In genomic region chr1:182092413-182092800, GRCm38 (mm10) we compare ENCODE assay signal across 15 mouse cellular contexts. TPM values are rescaled to one million over a fixed set of nuclear protein-coding genes. Genes with fewer than 3 reads are reported as not detected.
DNase-seq lines count a peak whose midpoint lies in the region; ATAC-seq lines count a peak whose summit lies in the region.
"Had no signal": no experiment of that assay in that cellular context is flagged by ENCODE, and none has a peak within 500 bp of the region (broad histone marks: within the 10 kb centered on the region; RNA-seq: fewer than 3 reads in every experiment).

No protein-coding gene starts in this region.

- H3K27ac ChIP-seq in heart, embryonic 10.5 days = 0 out of 2 replicates have a peak overlapping the region, but pooled peaks have one; percentile 52
- H3K27ac ChIP-seq in kidney, embryonic 14.5 days (ENCODE audit: low read depth, low read length) = peak overlapping the region; percentile 68
- peak overlapping the region; percentile 46 for H3K27ac ChIP-seq in embryonic facial prominence, embryonic 14.5 days (replicated peaks; ENCODE audit: low read depth, low read length)
- H3K27ac ChIP-seq in limb, embryonic 15.5 days = 0 out of 2 replicates have a peak overlapping the region, but pooled peaks have one; percentile 13
- H3K27ac ChIP-seq: forebrain, embryonic 13.5 days; hindbrain, embryonic 15.5 days; layer of hippocampus, adult 2 months had no signal

- intact Hi-C loops in heart, postnatal 14 days (cut with DNase I) = no loop called here

- H3K36me3 ChIP-seq in heart, embryonic 10.5 days = no peaks in the 10 kb centered on the region
- no peaks in the 10 kb centered on the region for H3K36me3 ChIP-seq in kidney, embryonic 14.5 days (ENCODE audit: control insufficient read depth, insufficient read depth, low read length)
- no peaks in the 10 kb centered on the region for H3K36me3 ChIP-seq in embryonic facial prominence, embryonic 14.5 days (ENCODE audit: control insufficient read depth, insufficient read depth, low read length)
- H3K36me3 ChIP-seq in limb, embryonic 15.5 days = no peaks in the 10 kb centered on the region
- H3K36me3 ChIP-seq: hindbrain, embryonic 15.5 days; limb, embryonic 12.5 days had no signal

- no peak for DNase-seq in heart, embryonic 10.5 days (ENCODE audit: low spot score)
- no peak for DNase-seq in heart, postnatal 14 days
- no peak for DNase-seq in kidney, postnatal 14 days
- DNase-seq in embryonic facial prominence, embryonic 14.5 days (ENCODE audit: low spot score) = no peak
- DNase-seq in ovary, adult 18-20 months (ENCODE audit: low spot score) = no peak
- DNase-seq: cerebellum, postnatal 36 days; thymus, postnatal 4 days had no signal

- H3K4me2 ChIP-seq in kidney, embryonic 14.5 days (replicated peaks; ENCODE audit: low read depth, low read length) = no peak overlapping the region
- no peak overlapping the region for H3K4me2 ChIP-seq in embryonic facial prominence, embryonic 14.5 days (ENCODE audit: low read depth, low read length)
- H3K4me2 ChIP-seq in limb, embryonic 15.5 days = no peak overlapping the region
- H3K4me2 ChIP-seq: forebrain, embryonic 13.5 days; hindbrain, embryonic 15.5 days; limb, embryonic 12.5 days had no signal

- H3K27me3 ChIP-seq in heart, embryonic 10.5 days (ENCODE audit: insufficient read depth, poor library complexity, severe bottlenecking) = no peaks in the 10 kb centered on the region
- H3K27me3 ChIP-seq in kidney, embryonic 14.5 days (ENCODE audit: control insufficient read depth, insufficient read depth, low read length) = no peaks in the 10 kb centered on the region
- H3K27me3 ChIP-seq in embryonic facial prominence, embryonic 14.5 days (replicated peaks; ENCODE audit: control insufficient read depth, insufficient read depth, low read length) = no peaks in the 10 kb centered on the region
- H3K27me3 ChIP-seq in limb, embryonic 15.5 days = no peaks in the 10 kb centered on the region
- H3K27me3 ChIP-seq: forebrain, embryonic 13.5 days; hindbrain, embryonic 15.5 days; limb, embryonic 12.5 days; Patski had no signal

- peaks cover 75% of the 10 kb centered on the region for H3K4me1 ChIP-seq in heart, embryonic 10.5 days
- peaks cover 47% of the 10 kb centered on the region for H3K4me1 ChIP-seq in kidney, embryonic 14.5 days (ENCODE audit: control insufficient read depth, insufficient read depth, low read length)
- H3K4me1 ChIP-seq in embryonic facial prominence, embryonic 14.5 days (ENCODE audit: control insufficient read depth, insufficient read depth, low read length) = peaks cover 47% of the 10 kb centered on the region
- peaks cover 60% of the 10 kb centered on the region for H3K4me1 ChIP-seq in limb, embryonic 15.5 days

- 70% methylated on average over 5 of the region's 5 CpGs for WGBS in heart, embryonic 10.5 days
- 77% methylated on average over 5 of the region's 5 CpGs for WGBS in kidney, embryonic 14.5 days
- WGBS in embryonic facial prominence, embryonic 14.5 days = 64% methylated on average over 5 of the region's 5 CpGs
- 72% methylated on average over 5 of the region's 5 CpGs for WGBS in limb, embryonic 15.5 days

- H3K4me3 ChIP-seq in heart, embryonic 10.5 days = no peak overlapping the region
- H3K4me3 ChIP-seq in kidney, embryonic 14.5 days (ENCODE audit: low read length) = no peak overlapping the region
- H3K4me3 ChIP-seq in embryonic facial prominence, embryonic 14.5 days (ENCODE audit: low read depth, low read length) = no peak overlapping the region
- no peak overlapping the region for H3K4me3 ChIP-seq in limb, embryonic 15.5 days
- H3K4me3 ChIP-seq: forebrain, embryonic 13.5 days; hindbrain, embryonic 15.5 days; layer of hippocampus, adult 2 months; limb, embryonic 12.5 days had no signal

- ATAC-seq in kidney, embryonic 14.5 days (ENCODE audit: low FRiP score, low TSS enrichment) = no peak
- no peak for ATAC-seq in embryonic facial prominence, embryonic 14.5 days (ENCODE audit: low read depth)
- ATAC-seq in limb, embryonic 15.5 days (ENCODE audit: insufficient number of reproducible peaks, low FRiP score, low TSS enrichment, low read depth) = no peak
- ATAC-seq in CD4-positive, CD25-positive, alpha-beta regulatory T cell, adult 4 months = no peak
- ATAC-seq: forebrain, embryonic 13.5 days; Patski had no signal

- H3K9ac ChIP-seq in kidney, embryonic 14.5 days (ENCODE audit: low read depth, low read length) = no peak overlapping the region
- no peak overlapping the region for H3K9ac ChIP-seq in embryonic facial prominence, embryonic 14.5 days (ENCODE audit: low read depth, low read length)
- H3K9ac ChIP-seq in limb, embryonic 15.5 days = no peak overlapping the region
- H3K9ac ChIP-seq: forebrain, embryonic 13.5 days; hindbrain, embryonic 15.5 days; limb, embryonic 12.5 days had no signal

- H3K9me3 ChIP-seq in heart, embryonic 10.5 days = no peaks in the 10 kb centered on the region
- no peaks in the 10 kb centered on the region for H3K9me3 ChIP-seq in kidney, embryonic 14.5 days (ENCODE audit: control insufficient read depth, low read length)
- no peaks in the 10 kb centered on the region for H3K9me3 ChIP-seq in embryonic facial prominence, embryonic 14.5 days (ENCODE audit: control insufficient read depth, low read length)
- no peaks in the 10 kb centered on the region for H3K9me3 ChIP-seq in limb, embryonic 15.5 days
- H3K9me3 ChIP-seq: forebrain, embryonic 13.5 days; hindbrain, embryonic 15.5 days; limb, embryonic 12.5 days had no signal

RNA-seq across cellular contexts. Expression of gene Srp9, which starts 32.1 kb away (rescaled TPM):
- 121 and 128 TPM in 2 replicates for polyA plus RNA-seq in heart, embryonic 10.5 days (2016; fragmentation: Nextera tagmentation; extraction: Ambion mirVana)
- 10 to 100 TPM; 42.6 to 46.6 TPM for total RNA-seq in heart, postnatal 14 days (2021)
- 155 and 197 TPM in 2 replicates for polyA plus RNA-seq in kidney, embryonic 14.5 days (2014; fragmentation: Nextera tagmentation; extraction: Ambion mirVana)
- polyA plus RNA-seq in embryonic facial prominence, embryonic 14.5 days (2014; fragmentation: Nextera tagmentation; extraction: Ambion mirVana) = 166 and 175 TPM in 2 replicates
- polyA plus RNA-seq in limb, embryonic 15.5 days (2015; fragmentation: Nextera tagmentation; extraction: Ambion mirVana) = 155 and 163 TPM in 2 replicates
- 100 to 1,000 TPM; 114 to 148 TPM for polyA plus RNA-seq in CD4-positive, CD25-positive, alpha-beta regulatory T cell, adult 4 months (2017; shearing (Covaris generic))

Comparison
In these comparisons a context has a peak if more than half of its experiments do, and no peak if none do; other contexts are left out.
1. H3K27ac ChIP-seq: peak in every context shown above with its lines; median percentile 68 in kidney, embryonic 14.5 days; 52 in heart, embryonic 10.5 days; 46 in embryonic facial prominence, embryonic 14.5 days; 13 in limb, embryonic 15.5 days.